Mouse (Mus musculus) 416B (cell line): Measurements from ENCODE around the gene Ctsk.
A peak's percentile ranks its signal among the peaks of the same experiment; 100 is the strongest.

Experiments
- DNase-seq: peaks from one replicate; pipeline ENCODE4 v3.0.0; 2011; ENCODE audit warnings: low read depth

Ctsk gene

DNA sequence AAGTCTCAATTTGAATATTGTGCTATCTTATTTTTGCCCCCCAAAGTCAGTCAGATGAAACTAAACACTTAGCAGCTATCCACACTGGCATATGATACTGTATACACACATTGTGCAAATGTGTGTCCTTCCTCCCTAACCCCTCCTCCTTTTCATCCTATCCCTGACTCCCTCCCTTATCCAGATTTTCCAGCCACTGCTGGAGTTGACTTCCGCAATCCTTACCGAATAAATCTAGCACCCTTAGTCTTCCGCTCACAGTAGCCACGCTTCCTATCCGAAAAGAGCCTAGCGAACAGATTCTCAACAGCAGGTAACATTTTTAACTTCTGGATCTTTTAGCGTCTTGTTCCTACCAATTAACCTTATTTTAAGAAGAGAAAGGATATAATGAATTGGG lies at the start of gene Ctsk:
Gene Ctsk (plus strand): TSS at position 233 of the 400 bp plus-strand sequence.
- DNase-seq = no peak

- peak; percentile 82 for DNase-seq
Observed at GRCm38 (mm10) chr3:95450408-95450807, 48.6 kb upstream of the Ctsk start.

- DNase-seq = no peak
Observed at GRCm38 (mm10) chr3:95450915-95451314, 48.1 kb upstream of the Ctsk start.

DNA sequence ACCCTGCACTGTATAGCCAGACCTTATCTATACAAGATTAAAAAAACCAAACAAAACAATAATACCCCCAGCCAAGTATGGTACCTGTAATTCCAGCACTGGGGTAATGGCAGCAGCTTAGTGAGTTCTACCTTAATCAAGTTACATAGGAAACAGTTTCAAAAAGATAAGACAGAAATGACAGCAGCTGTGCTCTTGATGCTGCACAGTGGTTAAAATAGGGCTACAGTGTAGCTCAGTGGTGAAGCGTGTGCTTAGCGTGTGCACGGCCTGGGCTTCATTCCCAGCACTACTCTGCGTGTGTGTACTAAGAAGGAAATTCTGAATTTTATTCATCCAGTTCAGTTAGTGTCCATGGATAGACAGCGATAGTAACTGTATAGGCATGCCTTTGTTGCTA lies 42.7 kb upstream of the Ctsk start:
- no peak for DNase-seq

DNA sequence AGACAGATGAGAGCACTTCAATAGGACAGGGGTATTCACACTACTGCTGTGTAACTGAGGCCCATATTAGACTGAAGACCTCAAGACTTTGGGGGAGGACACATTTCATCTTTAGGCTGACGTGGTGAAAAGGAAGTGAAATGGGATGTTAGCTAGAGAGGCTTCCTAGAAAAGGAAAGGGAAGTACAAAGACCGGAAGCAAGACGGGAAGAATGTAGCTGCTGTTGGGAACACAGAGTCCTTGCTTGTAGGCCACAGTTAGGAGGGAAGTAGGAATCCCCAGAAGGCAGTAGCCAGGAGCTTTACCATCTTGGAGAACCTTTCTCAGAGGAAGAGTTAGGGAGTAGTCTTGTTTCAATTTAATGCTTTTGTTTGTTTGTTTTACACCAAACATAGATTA lies 41.3 kb upstream of the Ctsk start:
- no peak for DNase-seq

- no peak for DNase-seq
Observed at GRCm38 (mm10) chr3:95459381-95459780, 39.7 kb upstream of the Ctsk start.

- DNase-seq = no peak
Observed at GRCm38 (mm10) chr3:95463852-95464251, 35.2 kb upstream of the Ctsk start.

GRCm38 (mm10) chr3:95478966-95479365 lies 20.1 kb upstream of the Ctsk start:
- DNase-seq = peak; percentile 57

- peak; percentile 24 for DNase-seq
Observed at GRCm38 (mm10) chr3:95486421-95486820, 12.6 kb upstream of the Ctsk start.

DNA sequence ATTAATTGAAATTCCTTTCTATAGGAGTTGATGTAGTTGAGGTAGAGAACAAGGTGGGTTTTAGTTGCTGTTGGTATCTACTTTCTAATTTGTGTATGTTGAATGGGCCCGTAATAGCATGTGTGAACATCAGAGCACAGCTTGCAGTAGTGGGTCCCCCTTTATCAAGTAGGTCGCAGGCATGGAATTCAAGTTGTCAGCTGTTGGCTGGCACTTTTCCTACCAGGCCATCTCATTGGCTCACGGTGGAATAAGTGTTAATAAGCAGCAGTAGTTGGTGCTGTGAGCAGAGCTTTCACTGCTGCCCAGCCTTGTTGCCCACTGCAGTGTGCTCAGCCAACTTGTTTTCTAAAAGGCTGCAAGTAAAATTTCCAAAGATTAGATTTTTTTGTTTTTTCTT lies 10.4 kb upstream of the Ctsk start:
- no peak for DNase-seq

DNA sequence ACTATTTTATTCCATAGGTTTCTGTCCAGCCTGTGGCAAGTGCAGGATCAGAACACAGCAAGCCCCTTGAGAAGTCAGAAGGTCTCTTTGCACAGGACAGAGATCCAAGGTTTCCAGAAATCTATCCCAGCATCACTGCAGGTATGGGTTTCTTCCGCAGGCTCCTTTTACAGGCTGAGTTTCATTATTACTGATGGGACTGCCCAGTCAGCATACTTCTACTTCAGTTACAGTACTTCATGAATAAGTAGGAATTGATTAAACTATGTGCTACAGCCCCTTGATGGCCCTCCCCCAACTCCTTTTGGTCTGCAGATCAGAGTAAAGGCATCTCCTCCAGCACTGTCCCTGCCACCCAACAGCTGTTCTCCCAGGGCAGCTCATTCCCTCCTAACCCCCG lies 8.8 kb upstream of the Ctsk start:
- no peak for DNase-seq

DNA sequence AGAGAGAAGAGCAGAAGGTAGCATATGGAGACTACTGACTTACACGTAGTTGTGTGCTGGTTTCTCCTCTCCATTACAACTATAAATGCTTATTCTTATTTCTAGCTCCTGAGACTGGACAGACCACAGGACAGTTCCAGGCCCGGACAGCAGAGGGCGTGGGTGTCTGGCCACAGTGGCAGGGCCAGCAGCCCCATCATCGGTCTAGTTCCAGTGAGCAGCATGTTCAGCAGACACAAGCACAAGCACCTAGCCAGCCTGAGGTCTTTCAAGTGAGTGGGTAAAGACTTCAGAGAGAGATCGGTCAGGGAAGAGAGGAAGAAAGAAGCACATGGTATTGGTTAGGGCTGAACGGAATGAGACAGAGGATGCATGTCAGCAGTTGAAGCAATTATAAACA lies 4.7 kb upstream of the Ctsk start:
- peak; percentile 69 for DNase-seq

- DNase-seq = no peak
Observed at GRCm38 (mm10) chr3:95498229-95498628, 827 bp upstream of the Ctsk start.

DNA sequence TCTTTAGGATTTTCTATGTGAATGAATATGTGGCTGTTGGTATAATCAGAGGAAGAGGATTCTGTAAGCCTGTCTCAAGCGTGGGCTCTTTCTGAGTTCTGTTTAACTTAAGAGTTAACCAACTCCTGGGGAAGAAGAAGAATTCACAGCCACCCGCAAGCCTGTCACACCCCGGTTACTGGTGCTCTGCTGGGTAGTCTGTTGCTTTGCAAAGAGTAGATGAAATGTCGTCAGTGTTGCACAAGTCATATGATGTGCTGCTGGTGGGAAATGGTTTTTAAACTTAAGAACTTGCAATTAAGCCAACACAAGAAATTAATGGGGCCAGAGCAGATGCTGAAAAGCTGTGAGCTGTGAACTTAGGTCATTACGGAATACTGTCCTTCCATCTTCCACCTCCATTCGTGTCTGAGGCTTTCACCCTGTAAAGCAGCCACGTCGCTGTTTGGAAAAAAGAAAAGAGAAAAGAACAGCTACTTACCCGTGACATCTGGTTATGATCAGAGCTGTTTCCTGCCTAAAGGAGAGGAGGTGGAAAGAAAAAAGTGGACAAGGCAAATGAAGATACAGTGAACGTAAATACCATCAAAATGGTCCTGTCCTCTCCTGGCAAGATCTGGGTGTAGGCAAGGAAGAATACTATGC lies 562 bp downstream of the Ctsk start:
- no peak for DNase-seq

- no peak for DNase-seq
Observed at GRCm38 (mm10) chr3:95502312-95502711, 3.3 kb downstream of the Ctsk start.

DNA sequence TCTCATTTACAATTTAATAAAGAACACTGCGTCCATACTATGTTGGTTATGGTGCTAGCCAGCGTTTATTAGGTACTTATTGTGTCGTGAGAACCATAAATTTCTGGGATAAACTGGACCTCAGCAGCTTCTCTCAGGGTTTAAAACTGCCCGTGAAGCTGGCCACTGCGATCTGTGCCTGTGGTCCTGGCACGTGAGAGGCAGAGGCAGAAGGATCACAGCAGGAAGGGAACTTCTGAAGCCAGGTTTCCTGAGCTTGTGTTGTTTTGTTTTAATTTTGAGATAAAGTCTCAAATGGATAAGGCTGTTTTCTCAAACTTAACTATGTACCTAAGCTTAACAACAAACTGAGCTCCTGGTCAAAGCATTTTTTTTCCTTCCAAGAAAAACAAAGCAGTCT lies 10.3 kb downstream of the Ctsk start:
- DNase-seq = no peak

DNA sequence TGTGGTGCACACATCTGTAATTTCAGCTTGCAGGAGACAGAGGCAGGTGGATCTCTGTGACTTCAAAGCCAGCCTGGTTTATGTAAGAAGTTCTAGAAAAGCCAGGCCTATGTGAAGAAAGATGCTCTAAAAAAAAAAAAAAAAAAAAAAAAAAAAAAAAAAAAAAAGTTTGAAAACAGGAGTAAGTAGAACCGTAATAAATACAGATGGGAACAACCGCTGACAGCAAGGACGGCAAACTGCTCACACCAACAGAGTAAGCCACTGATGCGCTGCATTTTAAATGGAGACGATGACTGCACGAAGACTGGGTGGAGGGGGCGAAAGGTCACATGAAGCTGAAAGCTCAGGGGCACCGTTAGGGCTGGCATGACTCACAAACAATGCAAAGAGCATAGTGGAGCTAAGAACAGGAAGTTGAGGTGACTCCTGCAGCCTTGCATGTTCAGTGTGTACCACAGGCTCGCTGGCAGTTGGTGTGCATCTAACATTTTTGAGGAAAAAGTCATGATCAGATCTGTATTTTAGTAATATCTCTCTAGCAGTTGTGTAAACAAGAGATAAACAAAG lies 12.6 kb downstream of the Ctsk start:
- peak; percentile 94 for DNase-seq

DNA sequence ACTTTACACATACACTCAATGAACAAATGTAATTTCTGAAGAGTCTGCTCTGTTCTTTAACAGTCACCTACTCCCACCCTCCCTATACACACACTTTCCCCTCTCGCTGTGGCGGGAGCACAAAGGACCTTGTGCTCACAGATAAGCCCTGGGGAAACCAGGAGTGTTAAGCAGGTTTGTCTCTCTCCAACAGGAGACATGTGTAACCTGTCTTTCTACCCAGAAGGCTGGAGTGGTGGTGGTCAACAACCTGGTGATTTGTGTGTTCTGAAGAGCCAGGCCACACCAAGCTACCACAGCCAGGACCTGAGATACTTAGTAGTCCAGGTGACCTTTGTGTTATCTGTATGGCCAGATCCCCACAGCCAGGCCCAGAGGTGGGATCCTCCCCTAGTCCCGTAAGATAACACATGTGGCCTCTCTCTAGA lies 17.6 kb downstream of the Ctsk start:
- DNase-seq = no peak

DNA sequence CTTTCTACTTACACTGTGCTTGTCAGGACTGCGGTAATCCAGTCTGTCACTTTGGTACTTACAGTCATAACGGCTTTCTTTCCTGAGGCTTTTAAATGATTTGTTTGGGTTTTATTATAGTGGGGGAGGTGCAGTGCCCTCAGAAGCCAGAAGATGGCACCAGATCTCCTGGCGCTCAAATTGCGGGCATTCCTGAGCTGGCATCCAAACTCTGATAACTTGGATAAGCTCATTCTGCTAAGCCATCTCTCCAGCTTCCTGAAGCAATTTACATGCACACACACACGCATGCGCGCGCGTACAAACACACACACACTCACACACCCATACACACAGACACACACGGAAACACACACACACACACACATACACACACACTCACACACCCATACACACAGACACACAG lies 18.4 kb downstream of the Ctsk start:
- DNase-seq = peak; percentile 84

DNA sequence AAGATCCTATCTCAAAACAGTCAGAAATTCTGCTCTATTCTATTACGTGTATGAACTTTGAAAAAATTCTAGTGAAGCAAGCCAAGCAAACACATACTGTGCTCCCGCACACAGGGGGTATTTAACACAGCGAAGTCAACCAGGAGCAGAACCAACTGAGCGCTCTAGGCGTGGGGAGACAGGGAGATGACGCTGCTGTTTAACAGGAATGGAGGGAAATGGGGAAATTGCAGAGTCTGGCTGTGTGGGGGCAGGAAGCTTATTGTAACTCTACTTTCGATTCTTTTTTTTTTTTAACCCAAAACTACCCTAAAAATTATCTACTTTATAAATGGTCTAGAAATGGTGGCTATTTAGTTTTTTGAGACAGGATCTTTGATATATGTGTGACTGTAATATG lies 19.8 kb downstream of the Ctsk start:
- DNase-seq = peak; percentile 50

- DNase-seq = peak; percentile 29
Observed at GRCm38 (mm10) chr3:95519315-95519714, 20.3 kb downstream of the Ctsk start.

- no peak for DNase-seq
Observed at GRCm38 (mm10) chr3:95520100-95520499, 21.0 kb downstream of the Ctsk start.

DNA sequence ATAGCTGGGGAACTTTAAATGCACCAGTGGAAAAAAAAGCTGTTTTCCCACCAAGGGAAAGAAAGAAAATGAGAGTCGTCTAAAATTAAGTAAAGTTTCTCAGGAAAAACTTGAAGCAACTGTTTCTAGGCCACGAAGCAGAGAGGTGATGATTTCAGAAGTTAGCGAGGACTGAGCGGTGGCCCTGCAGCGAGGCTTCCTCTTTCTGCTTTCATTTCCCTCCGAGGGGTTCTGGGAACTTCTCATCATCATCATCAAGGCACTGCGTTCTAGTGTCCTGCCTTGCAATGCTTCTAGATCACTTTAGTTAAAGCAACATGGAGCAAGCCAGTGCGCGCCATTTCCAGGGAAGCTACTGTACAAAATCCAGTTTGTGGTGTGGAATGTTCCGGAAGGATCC lies 22.1 kb downstream of the Ctsk start:
- DNase-seq = peak; percentile 23

GRCm38 (mm10) chr3:95523662-95524061 lies 24.6 kb downstream of the Ctsk start:
- DNase-seq = peak; percentile 87
